Mouse (Mus musculus) gastrocnemius, postnatal 25 days (tissue): ENCODE results near the gene Tesk2. TPM values are rescaled to one million over a fixed set of nuclear protein-coding genes. Genes with fewer than 3 reads are reported as not detected.

Experiments used
- DNase-seq: peaks from one replicate; pipeline ENCODE4 v3.0.0; 2022
- total RNA-seq, 2 experiments: library from RNA; stranded (reverse); gene quantifications; 1 replicate in 1 of 2; 2 replicates in 1 of 2; pipeline ENCODE4 v1.2.3; 2021

Tesk2 gene
- total RNA-seq, 2 experiments from 2014 or later, result 1.3 to 1.5 TPM

GRCm38 (mm10) chr4:116712536-116712935 lies 8.2 kb upstream of the Tesk2 start:
- DNase-seq, result no peak

- DNase-seq, result peak; percentile 50
Observed at GRCm38 (mm10) chr4:116719396-116719795, 1.4 kb upstream of the Tesk2 start.

GRCm38 (mm10) chr4:116721098-116721628 lies 415 bp downstream of the Tesk2 start:
- no peak for DNase-seq

- DNase-seq, result no peak
Observed at GRCm38 (mm10) chr4:116722230-116722629, 1.5 kb downstream of the Tesk2 start.

GRCm38 (mm10) chr4:116725444-116725843 lies 4.7 kb downstream of the Tesk2 start:
- no peak for DNase-seq

- no peak for DNase-seq
Observed at GRCm38 (mm10) chr4:116727401-116727800, 6.7 kb downstream of the Tesk2 start.

GRCm38 (mm10) chr4:116729532-116729931 lies 8.8 kb downstream of the Tesk2 start:
- DNase-seq, result no peak

- DNase-seq, result no peak
Observed at GRCm38 (mm10) chr4:116731077-116731476, 10.3 kb downstream of the Tesk2 start.

GRCm38 (mm10) chr4:116732355-116732754 lies 11.6 kb downstream of the Tesk2 start:
- DNase-seq, result no peak

GRCm38 (mm10) chr4:116734996-116735395 lies 14.2 kb downstream of the Tesk2 start:
- DNase-seq, result no peak

GRCm38 (mm10) chr4:116738972-116739751 lies 18.4 kb downstream of the Tesk2 start:
- no peak for DNase-seq

GRCm38 (mm10) chr4:116749750-116750149 lies 29.0 kb downstream of the Tesk2 start:
- DNase-seq, result no peak

GRCm38 (mm10) chr4:116761914-116762313 lies 41.2 kb downstream of the Tesk2 start:
- DNase-seq, result no peak

GRCm38 (mm10) chr4:116764001-116764400 lies 43.3 kb downstream of the Tesk2 start:
- DNase-seq, result no peak

GRCm38 (mm10) chr4:116768510-116768909 lies 47.8 kb downstream of the Tesk2 start:
- DNase-seq, result no peak

- DNase-seq, result no peak
Observed at GRCm38 (mm10) chr4:116769060-116769459, 48.3 kb downstream of the Tesk2 start.

GRCm38 (mm10) chr4:116776391-116776790 lies 55.6 kb downstream of the Tesk2 start:
- no peak for DNase-seq

- no peak for DNase-seq
Observed at GRCm38 (mm10) chr4:116777079-116777478, 56.3 kb downstream of the Tesk2 start.

GRCm38 (mm10) chr4:116780541-116780940 lies 59.8 kb downstream of the Tesk2 start:
- no peak for DNase-seq

GRCm38 (mm10) chr4:116781366-116781765 lies 60.6 kb downstream of the Tesk2 start:
- no peak for DNase-seq

GRCm38 (mm10) chr4:116782171-116782570 lies 61.4 kb downstream of the Tesk2 start:
- no peak for DNase-seq

GRCm38 (mm10) chr4:116786587-116786986 lies 65.8 kb downstream of the Tesk2 start:
- no peak for DNase-seq

GRCm38 (mm10) chr4:116787985-116788760 lies 67.4 kb downstream of the Tesk2 start:
- no peak for DNase-seq
